Mouse (Mus musculus): ENCODE data around the gene Apof. TPM values are rescaled to one million over a fixed set of nuclear protein-coding genes. Genes with fewer than 3 reads are reported as not detected.

The Apof gene
- polyA plus RNA-seq, 1 experiment from 2014 or later: not detected

GRCm38 (mm10) chr10:128232420-128232985 is 36.0 kb upstream of the Apof start:
- Histone ChIP-seq H3K36me3 (ENCODE audit: control insufficient read depth, insufficient read depth, low read length) (peaks cover 8% of the 10 kb centered on the region; the same call in 1 of the 2 replicates), H3K4me2 (replicated peaks; ENCODE audit: low read depth, low read length) (peak overlapping the region; percentile 71), H3K9me3 (ENCODE audit: control insufficient read depth, low read length) (no peaks in the 10 kb centered on the region), H3K4me3 (ENCODE audit: low read length) (peak overlapping the region; percentile 85), H3K4me1 (ENCODE audit: control insufficient read depth, insufficient read depth, low read length) (peaks cover 6% of the 10 kb centered on the region), H3K27me3 (ENCODE audit: control insufficient read depth, insufficient read depth, low read length) (no peaks in the 10 kb centered on the region), H3K27ac (ENCODE audit: low read depth, low read length) (peak overlapping the region; percentile 96), H3K9ac (ENCODE audit: low read depth, low read length) (peak overlapping the region; percentile 82)
- ATAC-seq (ENCODE audit: low FRiP score, low TSS enrichment): peak; percentile 28; the same call in 1 of the 2 replicates
- under 1% methylated on average over 14 of the region's 14 CpGs for WGBS

GRCm38 (mm10) chr10:128236321-128236720 is 32.1 kb upstream of the Apof start:
- ATAC-seq (ENCODE audit: low FRiP score, low TSS enrichment): no peak
- no peaks in the 10 kb centered on the region for H3K27me3 ChIP-seq (ENCODE audit: control insufficient read depth, insufficient read depth, low read length)
- no peak overlapping the region for H3K4me3 ChIP-seq (ENCODE audit: low read length)
- H3K4me2 ChIP-seq (replicated peaks; ENCODE audit: low read depth, low read length): no peak overlapping the region
- no peak overlapping the region for H3K9ac ChIP-seq (ENCODE audit: low read depth, low read length)
- H3K27ac ChIP-seq (ENCODE audit: low read depth, low read length): no peak overlapping the region
- no peaks in the 10 kb centered on the region for H3K9me3 ChIP-seq (ENCODE audit: control insufficient read depth, low read length)
- peaks cover 25% of the 10 kb centered on the region for H3K36me3 ChIP-seq (ENCODE audit: control insufficient read depth, insufficient read depth, low read length)
- WGBS: 82% methylated on average over 4 of the region's 4 CpGs
- no peaks in the 10 kb centered on the region; the same call in 1 of the 2 replicates for H3K4me1 ChIP-seq (ENCODE audit: control insufficient read depth, insufficient read depth, low read length)

DNA sequence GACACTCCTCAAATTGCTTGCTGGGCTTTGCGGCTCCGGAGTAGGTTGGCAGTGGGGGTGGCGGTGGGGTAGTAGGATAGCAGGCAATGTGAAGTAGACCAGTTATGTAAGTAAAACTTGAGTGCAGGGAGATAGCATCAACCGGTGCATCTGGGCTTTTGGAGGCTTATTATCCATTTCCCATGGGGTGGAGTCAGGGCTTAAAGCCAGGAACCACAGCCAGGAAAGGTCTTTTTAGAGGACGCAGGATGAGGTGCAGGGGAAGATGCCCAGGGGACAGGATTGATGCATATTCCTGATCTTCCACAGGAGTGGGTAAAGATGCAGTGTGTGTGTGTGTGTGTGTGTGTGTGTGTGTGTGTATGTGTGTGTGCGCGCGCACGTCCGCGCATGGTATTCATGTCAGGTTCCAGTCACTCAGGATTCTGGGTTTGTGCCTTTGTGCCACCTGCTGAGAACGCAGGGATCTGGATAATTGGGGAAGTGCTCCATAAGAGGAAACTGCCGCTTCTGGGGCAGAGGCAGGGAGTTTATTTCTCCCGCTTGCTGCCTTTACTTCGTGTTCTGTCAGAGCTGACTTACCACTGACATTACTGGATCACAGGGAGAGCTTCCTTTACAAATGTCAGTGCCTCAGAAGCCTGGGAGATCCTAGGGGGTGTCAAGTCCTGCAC is 30.5 kb upstream of the Apof start:
- no peak overlapping the region for H3K4me3 ChIP-seq (ENCODE audit: low read length)
- H3K4me2 ChIP-seq (replicated peaks; ENCODE audit: low read depth, low read length): no peak overlapping the region
- H3K36me3 ChIP-seq (ENCODE audit: control insufficient read depth, insufficient read depth, low read length): peaks cover 40% of the 10 kb centered on the region
- no peak for ATAC-seq (ENCODE audit: low FRiP score, low TSS enrichment)
- 88% methylated on average over 15 of the region's 15 CpGs for WGBS
- no peaks in the 10 kb centered on the region for H3K27me3 ChIP-seq (ENCODE audit: control insufficient read depth, insufficient read depth, low read length)
- H3K9me3 ChIP-seq (ENCODE audit: control insufficient read depth, low read length): no peaks in the 10 kb centered on the region
- H3K9ac ChIP-seq (ENCODE audit: low read depth, low read length): no peak overlapping the region
- no peaks in the 10 kb centered on the region; the same call in 1 of the 2 replicates for H3K4me1 ChIP-seq (ENCODE audit: control insufficient read depth, insufficient read depth, low read length)
- H3K27ac ChIP-seq (ENCODE audit: low read depth, low read length): no peak overlapping the region

- no peak overlapping the region for H3K27ac ChIP-seq (ENCODE audit: low read depth, low read length)
- H3K4me3 ChIP-seq (ENCODE audit: low read length): no peak overlapping the region
- no peaks in the 10 kb centered on the region for H3K4me1 ChIP-seq (ENCODE audit: control insufficient read depth, insufficient read depth, low read length)
- 91% methylated on average over 4 of the region's 4 CpGs for WGBS
- H3K36me3 ChIP-seq (ENCODE audit: control insufficient read depth, insufficient read depth, low read length): peaks cover 48% of the 10 kb centered on the region
- no peak overlapping the region for H3K9ac ChIP-seq (ENCODE audit: low read depth, low read length)
- H3K4me2 ChIP-seq (replicated peaks; ENCODE audit: low read depth, low read length): no peak overlapping the region
- no peak for ATAC-seq (ENCODE audit: low FRiP score, low TSS enrichment)
- no peaks in the 10 kb centered on the region for H3K27me3 ChIP-seq (ENCODE audit: control insufficient read depth, insufficient read depth, low read length)
- H3K9me3 ChIP-seq (ENCODE audit: control insufficient read depth, low read length): no peaks in the 10 kb centered on the region
Observed at GRCm38 (mm10) chr10:128239140-128239539, 29.3 kb upstream of the Apof start.

- 92% methylated on average over 18 of the region's 18 CpGs for WGBS
- no peak for ATAC-seq (ENCODE audit: low FRiP score, low TSS enrichment)
- no peak overlapping the region for H3K27ac ChIP-seq (ENCODE audit: low read depth, low read length)
- no peaks in the 10 kb centered on the region for H3K27me3 ChIP-seq (ENCODE audit: control insufficient read depth, insufficient read depth, low read length)
- no peak overlapping the region for H3K9ac ChIP-seq (ENCODE audit: low read depth, low read length)
- H3K36me3 ChIP-seq (ENCODE audit: control insufficient read depth, insufficient read depth, low read length): peaks cover 54% of the 10 kb centered on the region
- H3K9me3 ChIP-seq (ENCODE audit: control insufficient read depth, low read length): no peaks in the 10 kb centered on the region
- H3K4me2 ChIP-seq (replicated peaks; ENCODE audit: low read depth, low read length): no peak overlapping the region
- no peaks in the 10 kb centered on the region for H3K4me1 ChIP-seq (ENCODE audit: control insufficient read depth, insufficient read depth, low read length)
- no peak overlapping the region for H3K4me3 ChIP-seq (ENCODE audit: low read length)
Observed at GRCm38 (mm10) chr10:128240131-128240530, 28.3 kb upstream of the Apof start.

GRCm38 (mm10) chr10:128243252-128243651 is 25.2 kb upstream of the Apof start:
- Histone ChIP-seq H3K27ac (ENCODE audit: low read depth, low read length) (no peak overlapping the region), H3K4me3 (ENCODE audit: low read length) (no peak overlapping the region), H3K4me1 (ENCODE audit: control insufficient read depth, insufficient read depth, low read length) (no peaks in the 10 kb centered on the region), H3K36me3 (ENCODE audit: control insufficient read depth, insufficient read depth, low read length) (peaks cover 85% of the 10 kb centered on the region), H3K4me2 (replicated peaks; ENCODE audit: low read depth, low read length) (no peak overlapping the region), H3K9ac (ENCODE audit: low read depth, low read length) (no peak overlapping the region), H3K9me3 (ENCODE audit: control insufficient read depth, low read length) (no peaks in the 10 kb centered on the region), H3K27me3 (ENCODE audit: control insufficient read depth, insufficient read depth, low read length) (no peaks in the 10 kb centered on the region)
- WGBS: 92% methylated on average over 8 of the region's 8 CpGs
- no peak for ATAC-seq (ENCODE audit: low FRiP score, low TSS enrichment)

DNA sequence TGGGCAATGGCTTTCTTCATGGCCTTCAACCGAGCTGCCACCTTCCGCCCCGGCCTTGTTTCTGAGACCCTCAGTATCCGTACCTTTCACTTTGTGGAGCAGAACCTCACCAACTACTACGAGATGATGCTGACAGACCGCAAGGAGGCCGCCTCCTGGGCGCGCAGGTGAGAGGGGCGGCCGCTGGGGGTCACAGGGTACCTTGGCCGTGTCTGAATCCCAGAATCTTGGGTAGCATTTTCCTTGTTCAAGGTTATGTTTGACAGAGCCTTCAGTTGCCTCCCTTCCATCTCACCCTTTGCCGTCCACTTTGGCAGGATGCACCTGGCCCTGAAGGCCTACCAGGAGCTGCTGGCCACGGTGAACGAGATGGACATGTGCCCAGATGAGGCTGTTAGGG is 24.4 kb upstream of the Apof start:
- Histone ChIP-seq H3K27ac (ENCODE audit: low read depth, low read length) (no peak overlapping the region), H3K4me3 (ENCODE audit: low read length) (no peak overlapping the region), H3K4me1 (ENCODE audit: control insufficient read depth, insufficient read depth, low read length) (no peaks in the 10 kb centered on the region), H3K36me3 (ENCODE audit: control insufficient read depth, insufficient read depth, low read length) (peaks cover 92% of the 10 kb centered on the region), H3K9ac (ENCODE audit: low read depth, low read length) (no peak overlapping the region), H3K9me3 (ENCODE audit: control insufficient read depth, low read length) (no peaks in the 10 kb centered on the region), H3K4me2 (replicated peaks; ENCODE audit: low read depth, low read length) (no peak overlapping the region), H3K27me3 (ENCODE audit: control insufficient read depth, insufficient read depth, low read length) (no peaks in the 10 kb centered on the region)
- WGBS: 95% methylated on average over 15 of the region's 15 CpGs
- no peak for ATAC-seq (ENCODE audit: low FRiP score, low TSS enrichment)

DNA sequence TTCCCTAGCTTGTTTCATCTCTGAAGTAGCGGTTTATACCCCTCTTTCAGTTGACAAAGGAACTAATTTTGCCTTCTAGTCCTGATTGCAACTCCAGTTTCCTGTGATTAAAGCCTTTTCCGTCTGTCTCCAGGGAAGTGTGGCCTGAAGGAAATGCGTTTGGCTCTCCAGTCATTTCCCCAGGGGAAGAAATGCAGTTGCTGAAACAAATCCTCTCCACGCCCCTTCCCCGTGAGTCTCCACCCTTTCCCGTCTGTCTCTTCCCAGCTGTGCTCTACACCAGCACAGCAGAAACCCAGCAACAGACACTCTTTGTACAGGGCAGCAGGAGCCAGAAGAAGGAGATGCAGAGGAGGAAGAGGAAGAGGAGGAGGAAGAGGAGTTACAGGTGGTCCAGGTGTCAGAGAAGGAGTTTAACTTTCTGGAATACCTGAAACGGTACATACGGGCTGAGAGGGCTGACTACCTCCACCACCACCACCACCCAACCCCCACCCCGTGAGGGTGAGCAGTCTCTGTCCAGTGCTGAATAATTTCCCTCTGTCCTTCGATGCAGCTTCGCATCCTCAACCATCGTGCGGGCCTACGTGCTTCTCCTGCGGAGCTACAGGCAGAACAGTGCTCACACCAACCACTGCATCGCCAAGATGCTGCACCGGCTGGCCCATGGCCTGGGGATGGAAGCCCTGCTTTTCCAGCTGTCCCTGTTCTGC is 21.3 kb upstream of the Apof start:
- Histone ChIP-seq H3K4me3 (ENCODE audit: low read length) (0 out of 2 replicates have a peak overlapping the region, but pooled peaks have one; percentile 6), H3K9ac (ENCODE audit: low read depth, low read length) (no peak overlapping the region), H3K4me2 (replicated peaks; ENCODE audit: low read depth, low read length) (peak overlapping the region; percentile 15; the same call in 1 of the 2 replicates), H3K27ac (ENCODE audit: low read depth, low read length) (no peak overlapping the region), H3K9me3 (ENCODE audit: control insufficient read depth, low read length) (no peaks in the 10 kb centered on the region), H3K4me1 (ENCODE audit: control insufficient read depth, insufficient read depth, low read length) (no peaks in the 10 kb centered on the region), H3K27me3 (ENCODE audit: control insufficient read depth, insufficient read depth, low read length) (no peaks in the 10 kb centered on the region), H3K36me3 (ENCODE audit: control insufficient read depth, insufficient read depth, low read length) (peaks cover 97% of the 10 kb centered on the region)
- peak; percentile 44; the same call in 1 of the 2 replicates for ATAC-seq (ENCODE audit: low FRiP score, low TSS enrichment)
- 80% methylated on average over 17 of the region's 17 CpGs for WGBS

DNA sequence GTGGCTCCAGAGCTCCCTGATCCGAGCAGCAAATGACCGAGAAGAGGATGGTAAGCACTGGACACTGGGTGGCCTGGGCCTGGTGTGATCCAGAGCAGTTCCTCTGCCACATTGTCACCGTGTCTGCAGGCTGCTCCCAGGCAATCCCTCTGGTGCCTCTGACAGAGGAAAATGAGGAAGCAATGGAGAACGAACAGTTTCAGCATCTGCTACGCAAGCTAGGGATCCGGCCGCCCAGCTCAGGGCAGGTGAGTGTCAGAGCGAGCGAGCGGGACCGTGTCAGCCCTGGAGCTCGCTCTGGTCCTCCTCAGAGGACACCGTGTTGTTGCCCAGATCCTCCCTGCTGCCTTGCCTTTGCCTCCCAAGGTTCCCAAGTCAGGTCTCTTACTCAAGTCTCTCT is 17.9 kb upstream of the Apof start:
- Histone ChIP-seq H3K9me3 (ENCODE audit: control insufficient read depth, low read length) (no peaks in the 10 kb centered on the region), H3K4me3 (ENCODE audit: low read length) (no peak overlapping the region), H3K27ac (ENCODE audit: low read depth, low read length) (no peak overlapping the region), H3K36me3 (ENCODE audit: control insufficient read depth, insufficient read depth, low read length) (peaks cover 76% of the 10 kb centered on the region), H3K4me1 (ENCODE audit: control insufficient read depth, insufficient read depth, low read length) (no peaks in the 10 kb centered on the region), H3K27me3 (ENCODE audit: control insufficient read depth, insufficient read depth, low read length) (no peaks in the 10 kb centered on the region), H3K4me2 (replicated peaks; ENCODE audit: low read depth, low read length) (no peak overlapping the region), H3K9ac (ENCODE audit: low read depth, low read length) (no peak overlapping the region)
- WGBS: 95% methylated on average over 13 of the region's 13 CpGs
- no peak for ATAC-seq (ENCODE audit: low FRiP score, low TSS enrichment)

Data from kidney, embryonic 14.5 days (tissue).